Comparison of ENCODE assay signal across 21 mouse cellular contexts in genomic region chr10:87868349-87869053, GRCm38 (mm10). TPM values are rescaled to one million over a fixed set of nuclear protein-coding genes. Genes with fewer than 3 reads are reported as not detected.
DNase-seq lines count a peak whose midpoint lies in the region; ATAC-seq and TF ChIP-seq lines count a peak whose summit lies in the region.
"Had no signal": no experiment of that assay in that cellular context is flagged by ENCODE, and none has a peak within 500 bp of the region (broad histone marks: within the 10 kb centered on the region; RNA-seq: fewer than 3 reads in every experiment).

No protein-coding gene starts in this region.

- H3K9me3 ChIP-seq in embryonic facial prominence, embryonic 11.5 days (replicated peaks; ENCODE audit: control insufficient read depth, low read length), result no peaks in the 10 kb centered on the region
- no peaks in the 10 kb centered on the region for H3K9me3 ChIP-seq in limb, embryonic 10.5 days (replicated peaks)
- no peaks in the 10 kb centered on the region for H3K9me3 ChIP-seq in limb, embryonic 14.5 days (ENCODE audit: control insufficient read depth, low read length)
- H3K9me3 ChIP-seq: forebrain, embryonic 12.5 days; heart, embryonic 10.5 days; hindbrain, embryonic 13.5 days had no signal

- H3K9ac ChIP-seq in embryonic facial prominence, embryonic 11.5 days (replicated peaks; ENCODE audit: low read length), result no peak overlapping the region
- H3K9ac ChIP-seq in limb, embryonic 14.5 days (ENCODE audit: low read depth, low read length, severe bottlenecking), result no peak overlapping the region
- H3K9ac ChIP-seq: forebrain, embryonic 12.5 days; hindbrain, embryonic 13.5 days had no signal

- no peak overlapping the region for H3K4me3 ChIP-seq in embryonic facial prominence, embryonic 11.5 days (ENCODE audit: low read depth, low read length)
- H3K4me3 ChIP-seq in limb, embryonic 10.5 days, result 0 out of 2 replicates have a peak overlapping the region, but pooled peaks have one; percentile 6
- H3K4me3 ChIP-seq in limb, embryonic 14.5 days (replicated peaks; ENCODE audit: low read length), result no peak overlapping the region
- H3K4me3 ChIP-seq: forebrain, embryonic 12.5 days; gastrocnemius, adult 2 months; heart, embryonic 10.5 days; hindbrain, embryonic 13.5 days had no signal

- no peaks in the 10 kb centered on the region for H3K4me1 ChIP-seq in embryonic facial prominence, embryonic 11.5 days (ENCODE audit: control insufficient read depth, insufficient read depth, low read length)
- H3K4me1 ChIP-seq in limb, embryonic 10.5 days, result peaks cover 98% of the 10 kb centered on the region
- H3K4me1 ChIP-seq in limb, embryonic 14.5 days (ENCODE audit: control insufficient read depth, insufficient read depth, low read length), result peaks cover 44% of the 10 kb centered on the region

- no peak for TF ChIP-seq POLR2A in limb, embryonic 14.5 days (IDR thresholded peaks at IDR 0.05; ENCODE audit: borderline replicate concordance, extremely low read depth, insufficient read depth, insufficient read length)

- peak overlapping the region; percentile 62 for H3K27ac ChIP-seq in embryonic facial prominence, embryonic 11.5 days (replicated peaks; ENCODE audit: low read depth, low read length)
- H3K27ac ChIP-seq in limb, embryonic 10.5 days, result peak overlapping the region; percentile 77
- no peak overlapping the region for H3K27ac ChIP-seq in limb, embryonic 14.5 days (replicated peaks; ENCODE audit: low read depth, low read length)
- H3K27ac ChIP-seq: forebrain, embryonic 12.5 days; gastrocnemius, adult 2 months; heart, embryonic 10.5 days; hindbrain, embryonic 13.5 days had no signal

- peak; percentile 14 for DNase-seq in embryo, embryonic 11 days
- DNase-seq in embryo, embryonic 10 days (ENCODE audit: low spot score), result no peak
- peak; percentile 54 for DNase-seq in embryonic facial prominence, embryonic 11.5 days (ENCODE audit: low spot score)
- DNase-seq in limb, embryonic 10.5 days (ENCODE audit: low spot score), result peak; percentile 49
- DNase-seq in limb, embryonic 14.5 days (ENCODE audit: low spot score), result no peak
- DNase-seq in gastrocnemius, postnatal 25 days, result no peak
- DNase-seq in cerebellum, postnatal 4 days (ENCODE audit: low spot score in 2 of 2), result no peak
- DNase-seq: adrenal gland, postnatal 10 days; cerebellum, adult 11 months; cerebellum, adult 8-10 months; cerebellum, postnatal 14 days; gastrocnemius, adult 2 months; heart, adult 18-20 months; heart, postnatal 10 days; heart, postnatal 4 days had no signal

- no peaks in the 10 kb centered on the region for H3K36me3 ChIP-seq in embryonic facial prominence, embryonic 11.5 days (replicated peaks; ENCODE audit: control insufficient read depth, insufficient read depth, low read depth, low read length)
- no peaks in the 10 kb centered on the region for H3K36me3 ChIP-seq in limb, embryonic 10.5 days
- no peaks in the 10 kb centered on the region for H3K36me3 ChIP-seq in limb, embryonic 14.5 days (ENCODE audit: control insufficient read depth, insufficient read depth, low read length)
- H3K36me3 ChIP-seq: forebrain, embryonic 12.5 days; hindbrain, embryonic 13.5 days had no signal

- 40% methylated on average over 9 of the region's 9 CpGs for WGBS in embryonic facial prominence, embryonic 11.5 days
- WGBS in limb, embryonic 10.5 days, result 29% methylated on average over 9 of the region's 9 CpGs
- 18% methylated on average over 9 of the region's 9 CpGs for WGBS in limb, embryonic 14.5 days

- 0 out of 2 replicates have a peak, but pooled peaks have one; percentile 27 for ATAC-seq in embryonic facial prominence, embryonic 11.5 days (replicated peaks; ENCODE audit: insufficient number of reproducible peaks, low FRiP score, low TSS enrichment, low read depth)
- peak; percentile 53; the same call in 1 of the 2 replicates for ATAC-seq in limb, embryonic 14.5 days (ENCODE audit: low FRiP score, low read depth)
- ATAC-seq: forebrain, embryonic 16.5 days; intestine, embryonic 16.5 days had no signal

- no peak overlapping the region for H3K4me2 ChIP-seq in embryonic facial prominence, embryonic 11.5 days (ENCODE audit: low read depth, low read length)
- H3K4me2 ChIP-seq in limb, embryonic 14.5 days (replicated peaks; ENCODE audit: low read depth, low read length, severe bottlenecking), result no peak overlapping the region; the same call in 1 of the 2 replicates
- H3K4me2 ChIP-seq: forebrain, embryonic 12.5 days; hindbrain, embryonic 13.5 days had no signal

- H3K27me3 ChIP-seq in embryonic facial prominence, embryonic 11.5 days (ENCODE audit: control insufficient read depth, insufficient read depth, low read length), result no peaks in the 10 kb centered on the region
- peaks cover 6% of the 10 kb centered on the region; the same call in 1 of the 2 replicates for H3K27me3 ChIP-seq in limb, embryonic 10.5 days (ENCODE audit: low read depth, poor library complexity, severe bottlenecking)
- H3K27me3 ChIP-seq in limb, embryonic 14.5 days (ENCODE audit: control insufficient read depth, insufficient read depth, low read length), result peaks cover 7% of the 10 kb centered on the region; the same call in 1 of the 2 replicates
- H3K27me3 ChIP-seq: forebrain, embryonic 12.5 days; hindbrain, embryonic 13.5 days had no signal

RNA-seq across cellular contexts. Expression of gene Igf1, which starts 10.4 kb away (rescaled TPM):
- 66.3 and 67.8 TPM in 2 replicates for polyA plus RNA-seq in embryonic facial prominence, embryonic 11.5 days (2014; fragmentation: Nextera tagmentation; extraction: Ambion mirVana)
- 17.5 and 58.7 TPM in 2 replicates for polyA plus RNA-seq in limb, embryonic 10.5 days (2016; fragmentation: Nextera tagmentation; extraction: Ambion mirVana)
- polyA plus RNA-seq in limb, embryonic 14.5 days (2012; rRNA removed), result 71.2 and 72.4 TPM in 2 replicates
- polyA plus RNA-seq in limb, embryonic 14.5 days (2014; fragmentation: Nextera tagmentation; extraction: Ambion mirVana), result 83.9 and 93.6 TPM in 2 replicates
- 10 to 100 TPM; 29.5 to 30.2 TPM for total RNA-seq in gastrocnemius, postnatal 25 days (2021)
- total RNA-seq: MEL had no signal

Comparison
In these comparisons a context has a peak if more than half of its experiments do, and no peak if none do; other contexts are left out.
1. DNase-seq: peak in embryo, embryonic 11 days (single experiment), embryonic facial prominence, embryonic 11.5 days (single experiment) and limb, embryonic 10.5 days (single experiment); none in embryo, embryonic 10 days (single experiment), limb, embryonic 14.5 days (single experiment), gastrocnemius, postnatal 25 days (single experiment) and cerebellum, postnatal 4 days (0 of 2).